Mouse (Mus musculus): ENCODE data around the gene Gm10563.

Gene Gm10563

DNA sequence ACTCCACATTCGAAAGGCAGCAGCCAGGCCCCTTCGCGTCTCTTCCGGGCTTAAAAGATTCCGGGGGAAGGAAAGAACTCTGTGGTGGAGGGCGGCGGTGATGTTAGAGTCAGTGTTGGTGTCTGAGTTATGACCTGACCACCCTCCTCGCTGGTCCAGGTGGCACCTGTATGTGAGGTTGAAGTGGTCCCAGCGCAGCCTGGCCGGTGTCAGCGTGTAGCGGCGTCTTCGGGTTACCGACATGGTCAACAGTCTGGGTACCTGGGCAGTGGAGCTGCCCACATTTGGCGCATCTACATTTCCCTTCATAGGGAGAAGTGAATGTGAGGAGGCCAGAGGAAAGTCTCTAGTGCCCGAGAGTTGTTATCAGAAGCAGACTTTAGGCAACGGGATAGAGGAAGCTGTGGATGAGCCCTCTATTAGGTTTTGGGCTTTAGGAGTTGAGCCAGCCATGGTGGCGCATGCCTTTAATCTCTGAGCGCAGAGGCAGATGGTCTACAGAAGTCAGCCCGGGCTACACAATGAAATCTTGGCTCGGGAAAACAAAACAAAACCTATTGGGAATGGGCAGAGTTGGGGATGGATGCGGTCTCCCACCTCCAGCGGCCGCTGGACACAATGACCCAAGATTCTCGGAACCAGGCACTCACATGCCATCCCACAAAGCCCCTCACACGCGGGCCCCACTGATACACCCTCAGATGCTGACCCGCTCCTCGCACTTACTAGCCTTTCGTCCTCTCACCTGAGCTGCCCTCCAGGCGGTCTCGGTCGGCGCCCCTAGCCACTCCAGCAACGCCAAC is 7.3 kb upstream of the Gm10563 start:
- DNase-seq: no peak

DNA sequence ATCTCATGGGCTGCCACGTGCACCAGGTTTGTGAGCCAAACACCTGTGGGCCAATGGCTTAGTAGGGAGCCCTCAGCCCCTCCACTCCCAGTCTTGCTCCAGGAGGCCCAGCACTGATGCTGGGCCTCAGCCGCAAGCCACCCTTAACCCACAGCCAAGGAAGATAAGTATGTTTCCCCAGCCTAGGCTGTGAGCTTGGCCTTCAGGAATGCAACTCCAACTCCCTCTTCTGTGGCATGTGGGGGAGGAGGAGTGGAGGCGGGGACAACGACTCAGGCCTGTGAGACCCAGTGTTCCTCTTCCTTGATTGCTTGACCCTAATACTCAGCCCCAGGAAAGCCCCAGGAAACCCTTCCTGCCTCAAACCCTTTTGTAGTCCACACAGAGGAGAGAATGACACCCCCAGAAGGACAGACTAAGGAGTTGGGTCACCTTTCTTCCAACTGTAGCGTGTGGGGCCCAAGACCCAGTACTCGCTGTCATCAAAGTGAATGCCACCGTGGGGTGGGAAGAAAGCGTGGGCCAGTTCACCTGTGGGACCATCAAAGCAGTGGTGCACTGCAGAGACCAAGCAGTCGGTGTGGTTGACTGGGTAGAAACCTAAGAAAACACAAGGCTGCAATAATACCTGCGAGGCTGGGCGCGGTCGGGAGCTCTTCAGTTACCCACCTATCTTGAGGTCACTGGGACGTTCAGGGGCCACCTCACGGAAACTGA is 6.5 kb upstream of the Gm10563 start:
- DNase-seq: no peak

DNA sequence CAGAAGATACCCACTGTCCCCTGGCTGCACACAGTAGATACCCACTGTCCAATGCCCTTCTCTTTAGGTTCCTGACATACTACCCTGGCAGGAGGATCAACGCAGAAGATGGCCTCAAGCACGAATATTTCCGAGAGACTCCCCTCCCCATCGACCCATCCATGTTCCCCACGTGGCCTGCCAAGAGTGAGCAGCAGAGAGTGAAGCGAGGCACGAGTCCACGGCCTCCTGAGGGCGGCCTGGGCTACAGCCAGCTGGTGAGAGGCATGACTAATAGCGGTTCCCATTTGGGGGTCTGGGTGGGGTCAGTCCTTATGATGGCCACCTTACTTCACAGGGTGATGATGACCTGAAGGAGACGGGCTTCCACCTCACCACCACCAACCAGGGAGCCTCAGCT is 4.1 kb upstream of the Gm10563 start:
- DNase-seq: no peak

DNA sequence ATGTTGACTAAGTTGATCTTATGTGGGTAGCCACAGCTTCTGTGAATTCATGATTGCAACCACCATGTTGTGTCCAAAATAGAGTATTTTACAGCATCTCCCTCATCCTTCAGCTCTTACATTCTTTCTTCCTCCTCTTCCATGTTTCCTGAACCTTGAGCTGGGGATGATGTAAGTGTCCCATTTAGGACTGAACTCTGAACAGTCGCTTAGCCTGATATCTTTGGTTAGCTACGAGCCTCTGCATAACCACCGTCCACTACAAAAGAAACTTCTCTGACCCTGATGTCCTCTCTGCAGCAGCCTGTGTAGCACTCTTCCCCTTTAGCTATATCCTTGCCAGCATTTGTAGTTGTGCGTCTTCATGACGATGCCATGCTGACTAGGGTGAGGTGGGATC is 513 bp upstream of the Gm10563 start:
- DNase-seq: no peak

DNA sequence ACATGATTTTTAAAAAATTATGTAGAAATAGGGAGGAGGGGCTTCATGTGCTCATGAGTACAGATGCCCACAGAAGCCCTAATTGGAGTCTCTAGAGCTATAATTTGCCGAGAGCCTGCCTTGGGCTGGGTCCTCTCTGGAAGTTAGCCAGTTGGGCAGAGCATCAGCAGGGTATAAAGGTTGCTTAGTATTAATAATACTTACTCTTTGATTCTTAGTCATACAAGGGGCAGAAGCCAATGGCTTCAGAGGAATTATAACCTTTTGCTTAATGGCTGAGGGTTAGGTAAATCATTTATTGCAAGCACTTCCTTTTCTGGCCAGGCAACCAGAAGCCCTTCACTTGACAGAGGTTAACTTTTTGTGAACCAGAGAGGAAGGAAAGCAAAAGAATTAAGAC is 1.7 kb downstream of the Gm10563 start:
- no peak for DNase-seq

DNA sequence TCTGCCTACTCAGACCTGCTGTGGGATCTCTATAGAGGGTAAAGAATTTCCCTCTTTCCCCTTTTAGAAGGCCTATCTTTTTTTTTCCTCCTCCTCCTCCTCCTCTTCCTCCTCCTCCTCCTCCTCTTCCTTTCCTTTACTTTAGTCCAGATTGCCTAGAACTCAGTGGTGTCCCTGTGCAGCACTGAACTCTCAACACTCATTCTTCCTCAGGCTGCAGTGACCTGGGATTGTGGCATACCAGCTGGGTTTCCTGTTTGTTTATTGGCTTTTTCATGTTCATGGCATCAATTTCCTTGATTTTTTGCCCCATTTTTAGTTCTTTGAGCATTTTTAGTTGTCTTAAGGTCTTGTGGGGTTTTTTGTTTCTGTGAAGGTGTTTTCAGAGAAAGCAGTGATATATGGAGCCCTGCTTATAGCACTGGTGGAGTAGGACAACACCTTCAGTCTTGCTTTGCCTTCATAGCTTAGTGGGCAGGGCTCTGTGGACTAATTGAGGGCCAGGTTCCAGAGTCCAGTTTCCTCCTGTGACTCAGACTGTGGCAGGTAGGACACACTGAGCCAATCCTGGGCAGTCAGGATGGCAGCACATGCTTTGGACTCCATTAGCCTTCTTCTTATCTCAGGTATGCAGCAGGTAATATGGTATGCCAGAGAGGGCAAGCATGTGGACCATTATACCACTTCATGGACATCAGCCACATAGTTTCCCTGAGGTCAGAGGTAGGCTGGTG is 9.3 kb downstream of the Gm10563 start:
- DNase-seq: no peak

DNA sequence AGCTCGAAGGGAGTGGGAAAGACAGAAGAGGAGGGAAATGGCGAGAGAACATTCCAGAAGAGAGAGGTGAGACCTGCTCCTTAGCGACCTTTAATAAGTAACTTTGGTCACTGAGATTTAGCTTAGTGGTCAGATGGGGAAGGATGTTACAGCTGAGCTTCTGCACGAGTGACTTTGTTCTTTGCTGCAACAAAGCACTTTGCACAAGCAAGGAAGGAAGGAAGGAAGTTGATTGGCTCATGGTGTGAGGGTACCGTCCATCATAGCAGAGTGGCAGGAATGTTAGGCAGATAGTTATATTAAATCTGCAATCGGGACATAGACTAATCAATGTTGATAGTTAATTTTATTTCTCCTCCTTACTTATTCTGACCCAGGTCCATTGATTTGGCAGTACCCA is 14.9 kb downstream of the Gm10563 start:
- no peak for DNase-seq

DNA sequence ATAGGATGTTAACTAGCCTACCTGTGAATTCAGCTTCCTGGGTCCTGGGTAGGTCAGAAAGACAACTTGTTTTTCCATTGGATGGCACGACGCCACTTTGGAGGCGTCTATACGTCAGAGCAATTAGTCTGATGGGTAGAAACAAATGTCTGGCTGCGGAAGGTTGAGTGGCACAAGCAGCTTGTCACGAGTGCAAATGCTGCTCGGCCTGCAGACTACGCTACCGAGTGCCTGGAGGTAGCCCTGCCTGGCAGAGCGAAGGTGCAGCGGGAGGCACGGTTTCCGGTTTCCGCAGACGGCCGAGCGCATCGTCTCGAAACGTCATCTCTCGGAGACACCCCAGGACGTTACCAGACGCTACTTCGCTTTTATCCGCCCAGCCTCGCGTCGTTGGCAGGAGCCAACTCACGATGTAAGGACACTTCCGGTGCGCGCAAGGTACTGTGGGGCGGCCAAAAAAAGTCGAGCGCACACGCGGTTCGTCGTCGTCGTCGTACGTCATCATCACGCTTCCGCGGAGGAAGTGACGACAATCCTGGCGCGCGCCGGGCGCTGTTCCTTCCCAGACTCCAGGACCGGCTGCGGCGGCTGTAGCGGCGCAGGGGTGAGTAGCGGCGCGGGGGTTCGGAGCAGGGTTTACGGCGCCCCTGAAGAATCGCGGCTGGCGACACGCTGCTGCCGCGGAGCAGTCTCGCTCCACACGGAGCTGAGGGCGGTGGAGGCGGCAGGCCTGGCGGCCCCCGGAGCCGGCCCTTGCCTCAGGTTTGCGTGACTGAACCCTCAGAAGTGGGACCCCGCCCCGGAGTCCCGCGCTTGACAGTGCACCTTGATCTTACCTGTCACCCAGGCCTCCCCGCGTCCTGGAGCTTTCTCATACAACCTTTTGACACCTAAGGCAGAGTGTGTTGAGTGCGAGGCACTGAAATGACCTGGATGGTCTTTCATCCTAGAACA is 20.6 kb downstream of the Gm10563 start, which contains the start of gene Cdk11b:
Gene Cdk11b, plus strand, starts transcription at position 517 of the 954 bp plus-strand sequence.
- peak; percentile 94 for DNase-seq

DNA sequence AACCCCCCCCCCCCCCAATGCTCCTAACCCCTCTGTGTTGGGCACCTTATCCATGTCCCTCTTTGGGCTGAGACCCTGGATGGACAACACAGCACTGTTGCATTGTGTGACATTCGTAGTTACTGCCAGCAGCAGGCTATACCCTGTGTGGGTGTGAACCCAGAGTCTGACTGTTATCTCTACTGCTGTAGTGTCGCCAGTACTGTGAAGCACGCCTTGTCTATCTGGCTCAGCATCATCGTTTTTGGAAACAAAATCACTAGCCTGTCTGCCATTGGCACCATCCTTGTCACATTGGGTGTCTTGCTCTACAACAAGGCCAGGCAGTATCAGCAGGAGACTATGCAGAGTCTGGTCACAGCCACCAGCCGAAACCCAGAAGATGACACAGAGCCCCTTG is 26.9 kb downstream of the Gm10563 start:
- DNase-seq: no peak

DNA sequence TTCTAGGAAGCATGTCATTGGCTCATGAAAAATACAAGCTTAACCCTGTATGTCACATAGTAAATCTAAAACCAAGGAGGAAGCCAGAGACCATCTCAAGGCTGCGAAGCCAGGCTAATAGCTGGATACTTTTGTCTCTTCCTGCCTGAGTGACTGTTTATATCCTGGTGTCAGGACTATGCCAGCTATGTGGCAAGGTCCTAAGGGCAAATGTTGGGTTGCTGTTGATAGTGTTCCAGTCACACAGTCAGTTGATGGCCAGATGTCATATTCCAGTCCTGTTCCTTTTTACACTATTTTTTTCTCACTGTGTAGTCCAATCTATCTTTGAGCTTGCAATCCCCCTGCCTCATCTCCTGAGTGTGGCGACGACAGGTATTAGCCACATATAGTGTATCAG is 31.9 kb downstream of the Gm10563 start:
- DNase-seq: no peak

DNA sequence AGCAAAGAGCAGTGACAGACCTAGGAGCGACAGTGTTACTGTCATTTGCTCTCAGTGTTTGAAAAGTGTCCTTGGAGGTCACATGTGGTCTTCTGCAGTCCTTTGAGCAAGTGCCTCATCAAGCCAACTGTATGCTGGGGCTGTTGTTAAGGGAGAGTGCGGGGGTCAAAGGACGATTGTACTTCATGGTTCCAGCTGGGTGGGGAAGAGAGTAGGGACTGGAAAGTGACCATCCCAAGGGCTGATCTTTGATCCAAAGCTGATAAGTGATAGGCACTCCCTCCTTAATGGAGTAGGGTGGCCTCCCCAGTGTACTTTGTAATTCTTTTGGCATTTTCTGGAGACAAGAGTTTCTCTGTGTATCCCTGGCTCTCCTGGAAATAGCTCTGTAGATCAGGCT is 33.3 kb downstream of the Gm10563 start:
- no peak for DNase-seq

DNA sequence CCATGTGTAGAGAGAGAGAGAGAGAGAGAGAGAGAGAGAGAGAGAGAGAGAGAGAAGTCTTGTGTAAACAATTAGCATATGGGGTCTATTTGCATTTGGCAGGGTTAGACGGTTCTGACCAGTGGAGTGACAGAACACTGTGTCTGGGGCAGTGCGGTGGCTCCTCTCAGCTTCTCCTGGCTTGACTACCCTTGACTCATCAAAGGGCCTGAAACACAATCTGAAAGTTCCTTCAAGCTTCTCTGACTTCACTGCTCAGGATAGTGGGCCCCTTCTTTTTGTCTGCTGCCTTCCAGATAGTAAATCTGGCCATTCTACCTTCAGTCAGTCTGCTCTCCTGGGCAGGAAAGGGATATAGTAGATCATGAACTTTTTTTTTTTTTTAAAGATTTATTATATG is 38.4 kb downstream of the Gm10563 start:
- no peak for DNase-seq

DNA sequence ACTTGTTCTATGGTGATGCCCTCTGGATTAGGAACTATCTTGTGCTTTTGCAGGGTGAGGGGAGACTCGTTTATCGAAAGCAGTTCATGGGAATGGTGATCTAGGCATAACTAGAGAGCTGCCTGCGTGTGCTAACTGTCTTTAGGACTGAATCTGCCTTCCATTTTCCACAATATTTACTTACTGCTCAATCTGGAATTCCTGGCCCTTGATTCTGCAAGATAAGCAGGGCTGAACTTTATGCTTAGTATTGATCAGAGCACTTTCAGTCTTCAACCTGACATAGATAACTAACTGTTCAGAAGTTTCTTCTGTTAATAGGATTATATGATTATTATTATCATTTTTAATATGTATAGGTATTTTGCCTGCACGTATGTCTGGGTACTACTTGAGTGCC is 40.1 kb downstream of the Gm10563 start:
- no peak for DNase-seq

DNA sequence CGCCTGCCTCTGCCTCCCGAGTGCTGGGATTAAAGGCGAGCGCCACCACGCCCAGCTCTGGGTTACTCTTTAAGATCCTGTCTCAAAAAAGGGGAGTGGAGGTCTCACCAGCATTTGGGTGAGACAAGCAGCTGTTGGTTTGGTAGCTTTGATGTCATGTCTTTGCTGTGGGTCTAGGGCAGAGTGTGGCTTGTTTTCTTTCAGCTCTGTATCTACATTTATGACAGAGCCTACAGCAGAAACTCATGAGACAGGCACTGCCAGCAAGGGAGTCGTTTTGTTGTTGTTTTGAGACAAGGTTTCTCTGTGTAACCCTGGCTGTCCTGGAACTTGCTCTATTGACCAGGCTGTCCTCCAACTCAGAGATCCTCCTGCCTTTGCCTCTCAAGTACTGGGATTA is 41.4 kb downstream of the Gm10563 start:
- DNase-seq: no peak

DNA sequence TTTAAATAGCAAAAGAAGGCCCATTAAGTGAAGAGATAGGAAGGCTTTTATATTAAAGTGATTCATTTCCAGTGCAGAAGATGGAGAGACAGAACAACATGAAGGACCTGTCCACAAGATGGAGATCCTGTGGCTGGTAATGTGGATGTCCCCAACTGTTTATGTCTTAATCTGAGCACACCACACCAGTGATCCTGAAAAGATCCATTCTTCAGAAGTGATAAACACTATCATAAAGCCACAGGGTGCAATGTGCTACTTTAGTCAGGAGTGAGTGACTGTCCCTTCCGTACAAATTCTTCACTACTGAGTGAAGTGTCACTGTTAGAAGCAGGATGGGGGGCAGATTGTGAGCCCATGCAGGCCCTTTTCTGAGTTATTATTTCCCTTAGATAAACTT is 42.5 kb downstream of the Gm10563 start:
- DNase-seq: no peak

DNA sequence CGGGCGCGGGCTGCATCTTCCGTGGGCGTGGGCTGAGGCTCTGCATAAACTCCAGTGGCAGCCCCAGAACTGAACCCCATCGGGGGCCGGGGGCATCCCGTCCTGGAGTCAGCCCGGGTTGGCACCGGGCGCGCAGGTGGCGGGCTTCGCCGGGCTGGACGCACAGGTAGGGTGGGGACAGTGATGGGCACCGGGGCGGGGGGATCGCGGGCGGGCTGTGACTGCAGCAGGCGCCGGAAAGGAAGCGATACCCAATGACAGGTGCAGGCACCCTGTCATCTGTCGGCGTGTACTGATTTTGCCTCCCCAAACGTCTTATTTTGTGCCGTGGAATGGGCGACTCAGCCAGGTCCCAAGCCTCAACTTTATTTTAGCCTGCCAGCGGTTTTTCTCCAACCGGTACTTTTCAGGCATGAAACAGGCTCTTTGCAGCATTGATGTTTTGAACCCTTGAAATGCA is 43.2 kb downstream of the Gm10563 start:
- DNase-seq: no peak

DNA sequence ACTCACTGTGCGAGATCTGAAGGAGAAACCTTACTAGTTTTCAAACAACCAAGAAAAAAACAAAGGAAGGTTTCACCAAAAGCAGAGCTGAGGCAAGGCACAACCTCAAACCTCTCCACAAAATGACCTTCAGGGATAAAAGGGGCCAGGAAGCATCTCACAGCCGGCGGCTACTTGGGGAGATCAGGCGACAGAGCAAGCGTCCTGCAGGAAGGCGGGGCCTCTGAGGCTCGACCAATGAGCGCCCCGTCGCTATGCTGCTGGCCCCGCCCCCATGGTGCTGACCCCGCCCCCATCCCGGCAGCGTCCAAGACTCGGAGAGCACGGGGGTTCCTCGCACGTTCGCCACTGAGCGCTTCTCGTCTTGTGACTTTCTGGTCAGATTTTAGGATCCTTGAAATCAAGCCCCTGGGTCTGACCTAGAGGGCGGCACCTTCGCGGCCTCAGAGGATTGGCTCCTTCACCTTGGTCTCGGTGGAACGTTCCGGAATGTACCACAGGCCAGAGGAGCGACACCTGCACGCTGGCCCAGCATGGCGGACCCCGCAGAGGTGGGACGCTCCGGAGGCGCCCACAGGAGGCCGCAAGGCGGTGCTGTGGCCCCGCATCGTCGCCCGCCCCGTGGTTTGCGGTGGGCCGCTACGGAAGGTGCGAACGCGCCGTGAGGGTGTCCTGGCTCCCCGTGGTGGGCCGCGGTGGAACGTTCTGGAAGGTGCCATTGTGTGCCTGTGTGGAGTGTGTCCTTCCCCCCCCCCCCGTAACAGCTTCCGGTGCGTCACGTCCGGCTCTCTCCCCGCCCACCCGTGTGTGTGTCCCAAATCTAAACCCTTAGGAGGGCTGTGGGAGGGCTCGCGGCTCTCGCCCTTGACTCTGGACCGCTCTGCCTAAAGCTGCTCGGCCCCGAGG is 43.9 kb downstream of the Gm10563 start, which contains the start of gene Slc35e2:
Gene Slc35e2, plus strand, starts transcription at position 326 of the 906 bp plus-strand sequence.
- peak; percentile 96 for DNase-seq

DNA sequence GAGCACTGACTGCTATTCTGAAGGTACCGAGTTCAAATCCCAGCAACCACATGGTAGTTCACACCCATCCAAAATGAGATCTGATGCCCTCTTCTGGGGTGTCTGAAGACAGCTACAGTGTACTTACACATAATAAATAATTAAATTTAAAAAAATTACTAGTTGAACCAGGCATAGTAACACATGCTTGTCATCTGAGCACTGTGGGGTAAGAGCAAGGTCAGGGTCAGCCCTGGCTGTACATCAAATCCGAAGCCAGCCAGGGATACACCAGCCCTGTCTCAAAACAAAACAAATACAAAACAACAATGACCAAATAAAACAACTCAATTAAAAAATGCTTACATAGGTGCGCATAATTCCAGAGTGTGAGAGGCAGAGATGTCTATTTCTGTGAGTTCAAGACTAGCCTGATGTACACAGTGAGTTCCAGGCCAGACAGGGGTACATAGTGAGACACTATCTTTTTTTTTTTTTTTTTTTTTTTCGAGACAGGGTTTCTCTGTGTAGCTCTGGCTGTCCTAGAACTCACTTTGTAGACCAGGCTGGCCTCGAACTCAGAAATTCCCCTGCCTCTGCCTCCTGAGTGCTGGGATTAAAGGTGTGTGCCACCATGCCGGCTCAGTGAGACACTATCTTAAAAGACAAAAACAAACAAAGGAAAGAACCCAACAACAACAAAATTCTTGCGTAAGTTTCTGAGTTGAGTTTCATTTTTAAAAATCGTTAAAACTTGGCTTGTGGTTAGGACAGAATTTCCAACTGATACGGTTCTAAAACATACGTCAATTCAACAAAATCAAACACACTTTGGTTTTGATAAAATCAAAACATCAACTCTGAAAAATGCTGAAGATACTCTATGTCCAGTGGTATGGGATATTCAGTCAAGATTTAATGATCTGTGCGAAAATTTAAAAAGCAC is 45.0 kb downstream of the Gm10563 start:
- DNase-seq: no peak

DNA sequence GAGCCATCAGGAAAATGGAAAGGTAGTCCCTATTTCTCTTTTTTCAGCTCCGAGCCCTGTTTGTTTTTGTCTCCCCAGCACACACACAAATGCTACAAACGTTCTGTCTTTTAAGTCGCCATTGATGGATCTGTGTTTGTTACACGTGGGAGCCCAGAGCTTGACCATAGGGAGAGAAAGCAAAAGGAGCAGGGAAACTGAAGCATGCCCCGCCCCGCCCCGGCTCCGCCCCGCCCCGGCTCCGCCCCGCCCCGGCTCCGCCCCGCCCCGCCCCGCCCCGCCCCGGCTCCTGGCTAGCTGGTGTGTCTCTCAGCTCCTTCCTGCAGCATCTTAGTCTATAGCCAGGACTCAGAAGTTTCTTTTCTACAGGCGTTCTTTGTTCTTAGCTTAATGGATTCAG is 46.7 kb downstream of the Gm10563 start:
- no peak for DNase-seq

DNA sequence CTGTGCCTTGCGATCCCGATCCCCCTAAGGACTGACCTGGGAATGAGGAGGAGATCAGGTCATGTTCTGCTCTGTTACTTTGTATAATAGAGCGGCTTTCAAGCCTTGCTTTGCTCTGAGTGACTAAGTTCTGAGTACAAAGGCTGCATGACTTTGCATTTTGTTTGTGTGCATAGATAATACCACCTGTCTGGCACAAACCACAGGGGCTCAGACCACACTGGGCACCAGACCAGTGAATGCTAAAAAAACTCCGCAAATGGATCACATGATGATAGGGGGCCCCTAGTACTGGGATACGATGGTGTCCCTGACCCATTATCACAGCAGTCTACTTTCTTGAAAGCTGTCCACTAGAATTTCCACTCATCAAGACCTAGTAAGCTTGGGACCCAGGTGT is 48.6 kb downstream of the Gm10563 start:
- DNase-seq: no peak

All from thymus, postnatal 4 days (tissue).